Comparison of ENCODE assay signal across 17 mouse cellular contexts in the genomic region with DNA sequence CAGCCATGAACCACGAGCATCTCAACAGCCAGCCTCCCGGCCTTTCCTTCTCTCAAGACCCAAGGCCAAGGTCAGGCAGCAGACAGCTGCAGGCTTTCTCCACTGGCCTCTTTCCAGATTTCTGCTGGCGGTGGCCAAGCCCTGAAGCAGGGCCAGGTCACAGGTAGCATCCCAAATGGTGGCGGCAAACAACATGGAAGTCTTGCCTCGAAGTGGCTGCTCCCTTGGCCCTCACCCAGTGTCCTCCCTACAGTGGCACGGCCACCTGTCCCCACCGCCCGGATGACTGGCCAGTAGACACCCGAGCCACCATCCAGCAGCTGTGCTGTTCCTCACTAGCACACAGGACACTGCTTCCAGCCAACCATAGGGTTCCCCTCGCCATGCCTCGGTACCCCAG. TPM values are rescaled to one million over a fixed set of nuclear protein-coding genes. Genes with fewer than 3 reads are reported as not detected.
DNase-seq lines count a peak whose midpoint lies in the region; ATAC-seq lines count a peak whose summit lies in the region.
"Had no signal": no experiment of that assay in that cellular context is flagged by ENCODE, and none has a peak within 500 bp of the region (broad histone marks: within the 10 kb centered on the region; RNA-seq: fewer than 3 reads in every experiment).

No protein-coding gene starts in this region.

- H3K4me3 ChIP-seq in hindbrain, embryonic 10.5 days = no peak overlapping the region
- no peak overlapping the region for H3K4me3 ChIP-seq in hindbrain, embryonic 11.5 days (ENCODE audit: low read depth, low read length)
- H3K4me3 ChIP-seq: embryonic facial prominence, embryonic 13.5 days; heart, embryonic 12.5 days; lung, embryonic 15.5 days had no signal

- no peak for ATAC-seq in hindbrain, embryonic 11.5 days (ENCODE audit: low FRiP score)

- WGBS in hindbrain, embryonic 10.5 days = 83% methylated on average over 11 of the region's 11 CpGs
- 87% methylated on average over 11 of the region's 11 CpGs for WGBS in hindbrain, embryonic 11.5 days

- peak; percentile 56 to 75 for DNase-seq in adrenal gland, adult (ENCODE audit: inconsistent age in 2 of 2, low spot score in 1 of 2)
- DNase-seq in adrenal gland, adult 18-20 months (ENCODE audit: low spot score in 2 of 2) = no peak
- no peak for DNase-seq in hindbrain, embryonic 10.5 days (ENCODE audit: low spot score)
- DNase-seq in hindbrain, embryonic 11.5 days (ENCODE audit: low spot score) = no peak
- peak; percentile 36 for DNase-seq in ovary, adult 18-20 months (ENCODE audit: low spot score)
- DNase-seq in ovary, postnatal 14 days (ENCODE audit: low spot score) = no peak
- peak; percentile 89 for DNase-seq in skeletal muscle tissue, adult 2 months (ENCODE audit: low read depth, low spot score)
- DNase-seq in right cerebral cortex, adult 2 months (ENCODE audit: low spot score in 2 of 2) = no peak
- DNase-seq: kidney, adult 11 months; kidney, postnatal 4 days had no signal

- no peaks in the 10 kb centered on the region for H3K9me3 ChIP-seq in hindbrain, embryonic 10.5 days
- no peaks in the 10 kb centered on the region for H3K9me3 ChIP-seq in hindbrain, embryonic 11.5 days (ENCODE audit: control insufficient read depth, low read length)
- H3K9me3 ChIP-seq: embryonic facial prominence, embryonic 13.5 days; heart, embryonic 12.5 days; lung, embryonic 15.5 days had no signal

- peaks cover 19% of the 10 kb centered on the region; the same call in 1 of the 2 replicates for H3K36me3 ChIP-seq in hindbrain, embryonic 10.5 days
- H3K36me3 ChIP-seq in hindbrain, embryonic 11.5 days (ENCODE audit: control insufficient read depth, insufficient read depth, low read length) = no peaks in the 10 kb centered on the region
- H3K36me3 ChIP-seq: lung, embryonic 15.5 days had no signal

- peak overlapping the region; percentile 62; the same call in 1 of the 2 replicates for H3K27ac ChIP-seq in hindbrain, embryonic 10.5 days
- H3K27ac ChIP-seq in hindbrain, embryonic 11.5 days (ENCODE audit: low read depth, low read length) = no peak overlapping the region
- H3K27ac ChIP-seq: embryonic facial prominence, embryonic 13.5 days; lung, embryonic 15.5 days had no signal

- no peak overlapping the region for H3K4me2 ChIP-seq in hindbrain, embryonic 11.5 days (replicated peaks; ENCODE audit: low read depth, low read length)
- H3K4me2 ChIP-seq: embryonic facial prominence, embryonic 13.5 days; heart, embryonic 12.5 days; lung, embryonic 15.5 days had no signal

- H3K27me3 ChIP-seq in hindbrain, embryonic 10.5 days (ENCODE audit: insufficient read depth, poor library complexity, severe bottlenecking) = peaks cover 40% of the 10 kb centered on the region
- 0 out of 2 replicates have a peak, but pooled peaks cover 2% of the 10 kb centered on the region for H3K27me3 ChIP-seq in hindbrain, embryonic 11.5 days (ENCODE audit: control insufficient read depth, insufficient read depth, low read length)
- H3K27me3 ChIP-seq: CH12.LX had no signal

- no peak overlapping the region for H3K9ac ChIP-seq in hindbrain, embryonic 11.5 days (ENCODE audit: low read depth, low read length)
- H3K9ac ChIP-seq: embryonic facial prominence, embryonic 13.5 days; heart, embryonic 12.5 days; lung, embryonic 15.5 days had no signal

- peaks cover 87% of the 10 kb centered on the region for H3K4me1 ChIP-seq in hindbrain, embryonic 10.5 days (replicated peaks)
- peaks cover 16% of the 10 kb centered on the region for H3K4me1 ChIP-seq in hindbrain, embryonic 11.5 days (replicated peaks; ENCODE audit: control insufficient read depth, insufficient read depth, low read length)

RNA-seq across cellular contexts. Expression of gene Grin2c, which starts 25.6 kb away (rescaled TPM):
- 10 to 100 TPM in 1 of 2 experiments, 1 to 10 TPM in 1; 2.2 to 10.6 TPM for total RNA-seq in adrenal gland, adult 18-20 months (2021)
- polyA plus RNA-seq in hindbrain, embryonic 10.5 days (2016; fragmentation: Nextera tagmentation; extraction: Ambion mirVana) = 0.14 and 0.18 TPM in 2 replicates
- 0.25 and 0.43 TPM in 2 replicates for polyA plus RNA-seq in hindbrain, embryonic 11.5 days (2014; fragmentation: Nextera tagmentation; extraction: Ambion mirVana)
- total RNA-seq: hematopoietic stem cell, adult 5-6 weeks; megakaryocyte, adult 5-6 weeks had no signal
- polyA plus RNA-seq: embryonic facial prominence, embryonic 13.5 days; forebrain, embryonic 11.5 days had no signal

RNA-seq across cellular contexts. Expression of gene Fdxr, which starts 35.4 kb away (rescaled TPM):
- total RNA-seq in adrenal gland, adult 18-20 months (2021) = 1,000 to 10,000 TPM; 1,063 to 1,343 TPM
- polyA plus RNA-seq in hindbrain, embryonic 10.5 days (2016; fragmentation: Nextera tagmentation; extraction: Ambion mirVana) = 17.7 TPM in 2 replicates
- polyA plus RNA-seq in hindbrain, embryonic 11.5 days (2014; fragmentation: Nextera tagmentation; extraction: Ambion mirVana) = 11.6 and 14.9 TPM in 2 replicates

RNA-seq across cellular contexts. Expression of gene Nat9, which starts 53.7 kb away (rescaled TPM):
- 10 to 100 TPM; 26.2 to 27.6 TPM for total RNA-seq in adrenal gland, adult 18-20 months (2021)
- polyA plus RNA-seq in hindbrain, embryonic 10.5 days (2016; fragmentation: Nextera tagmentation; extraction: Ambion mirVana) = 18.7 and 24.3 TPM in 2 replicates
- 19.5 and 20.1 TPM in 2 replicates for polyA plus RNA-seq in hindbrain, embryonic 11.5 days (2014; fragmentation: Nextera tagmentation; extraction: Ambion mirVana)

RNA-seq across cellular contexts. Expression of gene Tmem104, which starts 54.1 kb away (rescaled TPM):
- total RNA-seq in adrenal gland, adult 18-20 months (2021) = 10 to 100 TPM; 20.3 to 20.7 TPM
- 6.9 and 10.6 TPM in 2 replicates for polyA plus RNA-seq in hindbrain, embryonic 10.5 days (2016; fragmentation: Nextera tagmentation; extraction: Ambion mirVana)
- 7.2 and 7.3 TPM in 2 replicates for polyA plus RNA-seq in hindbrain, embryonic 11.5 days (2014; fragmentation: Nextera tagmentation; extraction: Ambion mirVana)

RNA-seq across cellular contexts. Expression of gene Fads6, which starts 56.1 kb away (rescaled TPM):
- total RNA-seq in adrenal gland, adult 18-20 months (2021) = 10 to 100 TPM; 43.9 to 59.6 TPM
- polyA plus RNA-seq in hindbrain, embryonic 10.5 days (2016; fragmentation: Nextera tagmentation; extraction: Ambion mirVana) = 0.27 and 0.47 TPM in 2 replicates
- polyA plus RNA-seq in hindbrain, embryonic 11.5 days (2014; fragmentation: Nextera tagmentation; extraction: Ambion mirVana) = 0.40 and 0.52 TPM in 2 replicates

Comparison
In these comparisons a context has a peak if more than half of its experiments do, and no peak if none do; other contexts are left out.
1. DNase-seq: peak in adrenal gland, adult (2 of 2), ovary, adult 18-20 months (single experiment) and skeletal muscle tissue, adult 2 months (single experiment); none in adrenal gland, adult 18-20 months (0 of 2), hindbrain, embryonic 10.5 days (single experiment), hindbrain, embryonic 11.5 days (single experiment), ovary, postnatal 14 days (single experiment) and right cerebral cortex, adult 2 months (0 of 2).